Mouse (Mus musculus) gastrocnemius, postnatal 10 days (tissue): ENCODE measurements around the gene Cilp2. TPM values are rescaled to one million over a fixed set of nuclear protein-coding genes. Genes with fewer than 3 reads are reported as not detected.

Experiments used
- DNase-seq: peaks from one replicate; pipeline ENCODE4 v3.0.0; 2021; ENCODE audit warnings: mixed read lengths
- total RNA-seq, 2 experiments: library from RNA; stranded (reverse); gene quantifications; 2 replicates each; pipeline ENCODE4 v1.2.3; 2021

Gene Cilp2
- total RNA-seq, 2 experiments from 2014 or later, result 25.3 to 28.4 TPM

DNA sequence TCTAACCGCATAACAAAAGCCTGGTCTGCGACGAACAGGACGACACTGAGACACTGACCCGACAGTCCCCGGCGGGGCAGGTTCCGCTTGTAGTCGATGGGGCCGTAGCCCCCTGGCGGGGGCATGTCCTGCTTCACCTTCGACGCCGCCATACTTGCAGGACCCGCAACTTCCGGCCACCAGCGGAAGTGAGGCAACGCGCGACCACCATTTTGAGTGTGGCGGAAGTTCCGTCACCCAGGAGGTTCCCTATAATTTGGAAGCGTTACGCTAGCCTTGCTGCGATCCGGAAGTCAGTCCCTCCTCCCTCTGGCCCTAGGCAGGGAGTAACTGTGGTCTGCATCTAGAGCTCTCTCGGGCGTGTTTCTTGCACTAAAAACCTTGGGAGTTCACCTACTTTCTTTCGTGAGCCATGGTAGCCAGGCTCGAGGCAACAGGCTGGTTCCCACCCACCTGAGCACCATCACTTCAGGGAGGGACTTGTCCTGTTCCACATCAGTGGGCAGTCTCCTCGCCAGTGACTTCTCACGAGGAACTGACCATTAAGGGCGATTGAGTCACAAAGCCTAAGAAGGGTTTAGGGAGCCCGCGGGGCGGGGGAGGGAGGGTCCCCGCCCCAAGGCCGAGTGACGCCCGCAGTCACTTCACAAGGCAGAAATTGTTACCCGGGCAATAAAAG lies 14.1 kb upstream of the Cilp2 start:
- DNase-seq, result peak; percentile 96

DNA sequence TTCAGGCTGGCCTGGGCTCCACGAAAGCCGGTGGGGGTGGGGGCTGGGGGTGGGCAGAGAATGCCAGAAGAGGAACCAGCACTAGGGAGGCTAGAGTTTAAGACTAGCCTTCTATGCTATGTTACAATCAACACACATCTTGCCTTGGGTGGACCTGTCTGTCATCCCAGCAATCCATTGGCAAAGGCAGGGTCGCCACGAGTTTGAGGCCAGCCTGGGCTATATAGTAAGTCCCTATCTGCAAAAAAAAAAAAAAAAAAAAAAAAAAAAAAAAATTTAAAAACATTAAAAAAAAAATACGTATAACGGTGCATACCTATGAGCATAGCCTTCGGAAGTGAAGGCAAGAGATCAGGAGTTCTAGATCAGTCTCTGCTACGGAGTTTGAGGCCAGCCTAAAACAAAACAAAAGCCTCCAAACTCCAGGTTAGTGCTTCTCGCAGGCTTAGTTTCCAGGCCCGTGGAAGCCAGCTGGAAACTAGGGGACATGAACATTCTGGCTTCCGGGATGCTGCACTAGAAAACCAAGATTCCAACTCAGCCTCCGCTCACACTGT lies 13.5 kb upstream of the Cilp2 start:
- DNase-seq, result no peak

DNA sequence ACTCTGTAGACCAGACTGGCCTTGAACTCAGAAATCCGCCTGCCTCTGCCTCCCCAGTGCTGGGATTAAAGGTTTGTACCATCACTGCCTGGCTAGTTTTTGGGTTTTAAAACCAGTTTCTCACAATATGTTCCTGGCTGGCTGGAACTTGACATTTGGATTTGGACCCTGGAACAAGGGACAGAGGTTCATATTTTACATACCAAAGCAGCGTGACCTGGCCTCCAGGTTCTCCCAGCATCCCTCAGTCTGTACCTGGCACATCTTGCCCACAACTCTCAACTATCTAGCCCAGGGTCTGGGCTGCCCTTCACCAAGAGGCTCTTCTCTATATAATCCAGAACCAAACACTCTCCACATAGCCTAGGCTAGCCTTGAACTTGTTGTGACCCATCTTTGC lies 12.4 kb upstream of the Cilp2 start:
- no peak for DNase-seq

DNA sequence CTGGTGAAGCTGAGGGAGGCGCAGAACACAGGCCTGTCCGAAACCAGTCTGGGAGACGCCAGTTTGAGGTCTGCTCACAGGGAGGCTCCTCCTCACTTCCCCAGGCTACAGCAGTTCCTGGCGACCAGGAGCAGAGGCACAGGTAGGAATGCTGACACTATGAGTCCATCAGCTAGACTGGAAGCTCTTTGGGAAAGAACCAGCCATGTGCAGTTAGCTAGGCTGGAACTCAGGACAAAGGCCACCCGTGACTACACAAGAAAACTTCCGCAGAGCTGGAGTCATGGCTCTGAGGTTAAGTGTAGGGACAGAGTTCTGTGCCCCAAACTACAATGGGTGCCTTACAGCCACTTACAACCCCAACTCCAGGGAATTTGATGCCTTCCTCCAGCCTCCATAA lies 10.4 kb upstream of the Cilp2 start:
- no peak for DNase-seq

DNA sequence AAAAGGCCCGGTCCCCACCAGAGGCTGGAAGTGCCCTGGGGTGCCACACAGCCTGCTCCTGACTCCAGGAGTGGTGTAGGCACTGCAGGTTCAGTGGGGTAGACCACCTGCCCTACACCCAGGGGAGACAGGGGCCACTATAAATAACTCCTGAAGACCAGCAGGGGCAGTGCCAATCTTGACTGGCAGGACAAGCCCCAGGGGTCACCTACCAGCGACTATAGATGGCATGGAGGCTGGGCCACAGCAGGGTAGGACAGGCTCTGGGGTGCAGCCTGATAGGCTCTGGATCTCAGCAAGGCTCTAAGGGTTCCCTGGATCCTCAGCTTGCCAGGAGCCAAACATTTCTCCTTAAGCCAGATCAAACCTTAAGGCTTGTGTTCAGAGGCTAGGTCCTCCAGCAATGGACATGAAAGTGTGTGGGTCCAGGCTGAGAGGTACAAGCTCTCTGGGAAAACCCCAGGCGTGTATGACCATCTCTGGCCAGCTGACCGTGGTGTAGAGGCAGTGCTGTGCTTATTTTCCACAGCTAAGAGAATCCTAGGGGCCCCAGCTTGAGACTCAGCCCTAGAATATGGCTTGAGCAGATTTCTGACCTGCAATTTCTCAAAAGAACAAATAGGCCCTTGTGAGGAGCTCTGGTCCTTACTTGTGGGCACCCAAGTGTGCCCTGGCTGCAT lies 8.4 kb upstream of the Cilp2 start:
- DNase-seq, result no peak

DNA sequence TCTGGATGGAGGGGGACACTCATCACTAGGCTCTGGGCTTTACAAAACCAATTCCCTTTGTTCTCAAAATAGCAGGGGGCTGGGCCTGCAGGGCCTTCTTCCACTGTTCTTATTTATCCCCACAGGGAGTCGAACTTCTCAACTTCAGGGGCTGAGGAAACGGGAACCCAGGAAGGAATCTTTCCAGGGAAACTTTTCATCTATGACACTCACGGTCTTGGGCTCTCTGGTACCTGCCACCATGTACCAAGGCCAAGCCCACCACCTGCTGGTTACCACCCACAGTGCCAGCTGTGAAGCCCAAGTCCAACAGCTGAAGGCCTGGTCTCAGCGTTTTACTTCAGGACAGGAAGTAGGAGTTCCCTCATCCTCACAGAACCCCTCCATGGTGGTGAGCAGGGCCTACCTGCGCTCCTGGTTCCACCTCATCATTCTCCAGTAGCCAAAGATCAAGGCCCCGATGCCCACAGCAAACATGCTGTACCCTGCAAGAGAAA lies 7.4 kb upstream of the Cilp2 start:
- no peak for DNase-seq

DNA sequence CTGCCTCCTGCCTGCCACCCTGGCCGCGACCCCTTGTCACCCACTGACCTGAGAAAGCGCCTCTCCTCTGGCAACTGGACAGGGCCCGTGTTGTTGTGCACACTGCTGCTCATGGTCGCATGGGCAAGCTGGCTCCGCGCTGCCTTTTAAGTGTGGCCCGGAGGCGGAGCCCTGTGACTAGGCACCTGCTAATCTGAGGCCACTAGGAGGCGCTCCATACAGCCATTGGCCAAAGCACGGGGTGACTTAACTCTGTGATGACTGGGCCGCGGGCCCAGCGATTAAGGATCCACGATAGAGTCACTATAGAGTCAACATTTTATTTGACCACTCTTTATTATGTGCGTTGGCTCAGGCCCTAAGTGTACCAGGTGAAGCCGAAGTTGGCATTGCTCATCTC lies 6.4 kb upstream of the Cilp2 start:
- peak; percentile 70 for DNase-seq

- no peak for DNase-seq
Observed at GRCm38 (mm10) chr8:69890813-69891241, 3.3 kb upstream of the Cilp2 start.

DNA sequence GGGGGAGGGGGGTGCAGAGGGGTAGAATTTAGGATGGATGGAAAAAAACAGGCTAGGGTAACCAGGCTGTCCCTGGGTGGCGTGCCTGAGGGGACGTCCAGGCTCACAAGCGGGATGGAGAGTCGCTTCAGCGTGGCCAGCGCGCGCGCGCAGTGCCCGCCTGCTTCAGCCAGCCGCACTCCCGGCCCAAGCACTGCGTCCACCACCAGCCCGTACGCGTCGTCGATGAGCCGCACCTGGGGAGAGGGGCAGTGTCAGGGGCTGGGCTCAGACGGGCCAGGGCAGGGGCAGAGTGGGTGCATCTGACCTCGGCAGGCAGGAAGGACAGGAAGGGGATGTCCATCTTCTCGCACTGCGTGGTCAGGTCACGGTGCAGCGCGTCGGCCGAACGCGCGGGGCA lies 1.4 kb upstream of the Cilp2 start:
- DNase-seq, result no peak

GRCm38 (mm10) chr8:69888244-69888866 lies 868 bp upstream of the Cilp2 start:
- no peak for DNase-seq

DNA sequence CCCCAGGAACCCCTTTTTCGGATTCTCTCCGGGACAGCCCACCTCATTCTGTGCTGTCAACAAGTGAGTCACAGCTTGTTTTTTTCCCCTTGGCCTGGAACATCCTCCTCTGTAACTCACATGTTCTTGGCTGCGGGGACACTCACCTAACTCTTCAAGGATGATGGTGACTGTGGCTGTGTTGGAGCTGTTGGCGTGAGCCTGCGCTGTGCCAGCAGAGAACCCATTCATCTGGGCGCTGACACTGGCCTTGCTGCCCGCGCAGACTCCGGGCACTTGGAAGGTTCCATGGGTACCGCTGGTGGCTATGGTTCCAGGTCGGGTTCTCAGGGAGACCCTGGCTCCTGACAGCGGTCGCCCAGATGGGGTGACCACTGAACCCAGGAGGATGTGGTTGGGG lies 3.3 kb downstream of the Cilp2 start:
- DNase-seq, result no peak

- DNase-seq, result no peak
Observed at GRCm38 (mm10) chr8:69882833-69883600, 4.5 kb downstream of the Cilp2 start.

DNA sequence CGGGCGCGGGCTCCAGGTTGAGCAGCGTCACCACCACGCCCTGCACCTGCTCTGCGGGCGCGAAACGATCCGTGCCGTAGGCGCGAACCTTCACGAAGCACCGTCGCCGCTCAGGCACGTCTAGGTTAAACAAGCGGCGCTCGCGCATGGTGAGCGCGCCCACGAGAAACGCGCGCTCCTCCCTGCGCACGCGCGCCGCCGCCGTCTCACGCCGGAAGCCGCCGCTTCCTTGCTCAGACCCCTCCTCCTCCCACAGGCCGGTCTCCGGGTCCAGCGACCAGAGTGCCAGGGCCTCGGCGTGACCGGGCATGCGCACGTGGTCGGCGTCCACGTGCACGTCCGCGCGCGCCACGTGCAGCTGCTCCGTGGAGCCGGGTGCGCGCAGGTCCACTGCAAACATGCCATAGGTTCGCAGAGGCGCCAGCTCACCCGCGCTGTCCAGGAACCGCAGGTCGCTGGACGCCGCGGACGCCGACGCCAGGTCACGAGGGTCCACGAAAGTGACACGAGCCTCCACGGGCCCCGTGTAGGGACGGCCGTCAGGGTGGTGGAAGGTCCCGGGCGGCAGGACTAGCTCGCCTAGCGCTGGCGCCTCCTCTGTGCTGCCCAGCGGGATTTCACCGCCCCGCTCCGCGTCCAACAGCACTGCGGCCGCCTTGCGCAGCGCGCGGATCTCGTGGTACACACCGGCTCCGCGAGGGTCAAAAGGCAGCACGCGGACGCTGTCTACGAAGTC lies 5.3 kb downstream of the Cilp2 start:
- peak; percentile 67 for DNase-seq

- no peak for DNase-seq
Observed at GRCm38 (mm10) chr8:69881261-69881865, 6.1 kb downstream of the Cilp2 start.

DNA sequence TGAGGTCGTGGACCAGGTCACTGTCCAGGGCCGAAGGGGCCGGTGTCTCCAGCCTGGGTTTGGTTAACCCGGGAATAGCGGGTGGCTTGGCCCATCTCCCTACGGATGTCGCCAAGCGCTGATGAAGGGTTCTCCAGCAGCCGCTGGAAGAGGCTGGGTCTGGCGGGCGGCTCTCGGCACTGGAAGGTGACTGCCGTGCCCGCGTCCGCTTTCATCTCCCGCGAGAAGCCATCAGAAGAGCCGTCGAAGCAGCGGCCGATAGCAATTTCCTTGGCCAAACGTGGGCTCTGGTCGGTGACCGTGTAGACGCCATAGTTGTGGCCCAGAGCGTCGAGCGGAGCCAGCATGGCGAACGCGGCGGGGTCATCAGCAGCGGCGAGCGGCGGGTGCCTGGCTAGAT lies 6.6 kb downstream of the Cilp2 start:
- DNase-seq, result no peak

DNA sequence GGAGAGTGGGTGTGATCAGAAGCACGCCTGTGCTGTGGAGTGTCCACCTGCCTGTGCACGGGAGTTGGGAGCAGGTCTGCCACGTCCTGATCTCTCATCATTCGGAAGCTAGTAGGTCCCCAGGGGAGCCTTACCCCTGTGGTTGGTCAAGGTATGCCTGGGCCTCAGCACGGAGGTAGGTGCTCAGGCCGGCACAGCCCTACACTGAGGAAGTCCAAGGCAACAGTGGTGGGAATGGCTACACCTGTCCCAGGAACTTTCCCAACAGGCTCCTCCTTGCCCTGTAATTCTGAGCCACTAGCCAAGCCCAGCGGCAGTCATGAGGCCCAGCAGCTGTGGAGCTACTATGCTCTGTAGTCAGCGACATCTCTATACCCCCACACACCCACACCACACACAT lies 7.8 kb downstream of the Cilp2 start:
- no peak for DNase-seq

- peak; percentile 58 for DNase-seq
Observed at GRCm38 (mm10) chr8:69877992-69878391, 9.5 kb downstream of the Cilp2 start.

DNA sequence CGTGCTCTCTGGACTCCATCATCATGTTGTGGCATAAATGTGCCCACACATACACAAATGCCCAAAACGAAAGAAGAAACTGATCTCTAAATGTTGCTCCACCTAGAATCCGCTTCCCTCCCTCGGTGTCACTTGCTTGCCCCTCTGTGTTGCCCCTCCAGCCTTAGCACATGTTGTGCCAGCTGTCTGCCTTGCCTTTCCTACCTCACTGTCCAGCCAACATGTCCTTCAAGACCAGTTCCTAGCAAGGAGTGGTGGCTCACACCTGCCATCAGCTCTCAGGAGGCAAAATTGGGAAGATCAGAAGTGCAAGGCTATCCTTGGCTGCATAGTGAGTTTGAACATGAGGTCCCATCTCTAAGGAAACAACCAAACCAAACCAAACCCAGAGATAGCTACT lies 10.1 kb downstream of the Cilp2 start:
- no peak for DNase-seq

DNA sequence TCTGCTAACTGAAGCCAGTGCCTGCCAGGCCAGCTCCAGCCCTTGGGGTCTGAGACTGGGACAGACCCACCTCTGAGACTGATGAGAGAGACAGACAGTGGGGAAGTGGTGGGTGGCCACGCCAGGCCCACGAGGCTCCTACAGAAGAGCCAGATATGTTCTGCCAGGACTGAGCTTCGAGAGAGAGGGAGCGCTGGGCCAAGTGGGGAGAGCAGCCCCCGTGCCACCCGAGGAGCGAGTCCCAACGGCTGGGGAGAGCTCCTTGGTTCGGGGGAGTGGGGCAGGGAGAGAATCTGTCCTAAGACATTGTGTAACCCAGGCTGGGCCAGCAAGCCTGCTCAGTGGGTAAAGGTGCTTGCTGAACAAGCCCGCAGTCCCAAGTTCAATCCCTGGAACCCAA lies 10.5 kb downstream of the Cilp2 start:
- DNase-seq, result no peak

- peak; percentile 41 for DNase-seq
Observed at GRCm38 (mm10) chr8:69876097-69876496, 11.4 kb downstream of the Cilp2 start.

- DNase-seq, result peak; percentile 63
Observed at GRCm38 (mm10) chr8:69874654-69875053, 12.8 kb downstream of the Cilp2 start.
